ENCODE assay signal across 9 mouse cellular contexts in the genomic region with DNA sequence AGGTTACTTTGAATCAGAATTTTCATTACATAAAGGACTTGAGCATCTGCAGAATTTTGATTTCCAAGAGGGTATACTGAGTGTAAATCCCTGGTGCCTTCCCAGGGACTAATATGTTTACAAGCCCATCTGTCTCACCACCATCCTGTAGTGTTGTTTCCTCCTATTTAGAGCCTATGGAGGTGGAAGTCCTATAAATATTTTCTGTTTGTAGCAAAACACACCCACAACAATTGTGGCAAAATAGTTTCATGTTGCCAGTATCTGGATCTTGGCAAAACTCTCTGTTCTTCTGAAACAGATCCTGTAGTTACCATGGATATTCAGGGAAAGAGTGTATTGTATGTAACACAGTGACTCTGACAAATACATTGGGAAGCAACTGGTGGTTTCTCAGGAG.
"Had no signal": no experiment of that assay in that cellular context is flagged by ENCODE, and none has a peak within 500 bp of the region (broad histone marks: within the 10 kb centered on the region; RNA-seq: fewer than 3 reads in every experiment).

No protein-coding gene starts in this region.

- H3K27ac ChIP-seq: hindbrain, embryonic 15.5 days; kidney, embryonic 15.5 days; limb, embryonic 13.5 days; liver, embryonic 14.5 days; midbrain, embryonic 13.5 days; stomach, embryonic 15.5 days had no signal

- H3K4me3 ChIP-seq: hindbrain, embryonic 15.5 days; kidney, embryonic 15.5 days; limb, embryonic 13.5 days; midbrain, embryonic 13.5 days; stomach, embryonic 15.5 days had no signal

- DNase-seq: kidney, adult 2 months; kidney, postnatal 14 days; lung, adult 18-20 months had no signal
